Mouse (Mus musculus) forebrain, embryonic 16.5 days (tissue): ENCODE measurements around the gene Fkbpl. TPM values are rescaled to one million over a fixed set of nuclear protein-coding genes. Genes with fewer than 3 reads are reported as not detected.

Experiments used
- ATAC-seq: fragments of 200-750 bp; cut with Nextera tagmentation; 2 replicates; pipeline ENCODE4 v1.8.0; 2017; ENCODE audit warnings: mild to moderate bottlenecking, moderate library complexity
- H3K27ac ChIP-seq: fragments of 300-500 bp; sonication (generic); 2 replicates; pipeline ENCODE4 v1.5.1; 2014; ENCODE audit warnings: low read length, control low read depth
- H3K27me3 ChIP-seq: fragments of 300-500 bp; sonication (generic); replicated peaks from 2 replicates; pipeline ENCODE4 v1.6.1; 2014; ENCODE audit warnings: low read length; ENCODE audit not compliant: control insufficient read depth, insufficient read depth
- H3K36me3 ChIP-seq: fragments of 300-500 bp; sonication (generic); 2 replicates; pipeline ENCODE4 v1.6.1; 2014; ENCODE audit not compliant: control insufficient read depth, insufficient read depth
- H3K4me1 ChIP-seq: fragments of 300-500 bp; sonication (generic); replicated peaks from 2 replicates; pipeline ENCODE4 v1.6.1; 2014; ENCODE audit warnings: low read length; ENCODE audit not compliant: control insufficient read depth, insufficient read depth
- H3K4me2 ChIP-seq: fragments of 300-500 bp; sonication (generic); 2 replicates; pipeline ENCODE4 v1.6.1; 2014; ENCODE audit warnings: mild to moderate bottlenecking, low read length, control low read depth
- H3K4me3 ChIP-seq: fragments of 300-500 bp; sonication (generic); replicated peaks from 2 replicates; pipeline ENCODE4 v1.5.1; 2014; ENCODE audit warnings: mild to moderate bottlenecking, low read length, control low read depth
- H3K9ac ChIP-seq: fragments of 300-500 bp; sonication (generic); replicated peaks from 2 replicates; pipeline ENCODE4 v1.6.1; 2014; ENCODE audit warnings: low read depth, low read length, control low read depth
- H3K9me3 ChIP-seq: fragments of 300-500 bp; sonication (generic); 2 replicates; pipeline ENCODE4 v1.6.1; 2016; ENCODE audit warnings: low read length; ENCODE audit not compliant: control insufficient read depth
- WGBS: fragments of 180-500 bp; shearing (Covaris S2); extraction: QIAGEN DNeasy Blood & Tissue Kit; methylation state at CpG from one replicate; pipeline ENCODE4 v1.1.7; 2014; 5-methylcytosine and 5-hydroxymethylcytosine counted together
- polyA plus RNA-seq: library from polyadenylated mRNA; unstranded; fragments of >200 nt; fragmentation: Nextera tagmentation; extraction: Ambion mirVana; gene quantifications from 2 replicates; pipeline ENCODE4 v1.2.1, GENCODE M21; 2015

Fkbpl gene
- polyA plus RNA-seq, 1 experiment from 2014 or later: 16.7 TPM

GRCm38 (mm10) chr17:34630761-34631301 is 13.7 kb upstream of the Fkbpl start:
- peak overlapping the region; percentile 54 for H3K9ac ChIP-seq
- no peak overlapping the region for H3K27ac ChIP-seq
- 3% methylated on average over 48 of the region's 48 CpGs for WGBS
- peak overlapping the region; percentile 45 for H3K4me3 ChIP-seq
- H3K4me1 ChIP-seq: peaks cover 57% of the 10 kb centered on the region
- H3K36me3 ChIP-seq: no peaks in the 10 kb centered on the region
- H3K4me2 ChIP-seq: peak overlapping the region; percentile 89
- H3K9me3 ChIP-seq: no peaks in the 10 kb centered on the region
- H3K27me3 ChIP-seq: peaks cover 18% of the 10 kb centered on the region
- ATAC-seq: no peak

- 7% methylated on average over 12 of the region's 12 CpGs for WGBS
- Histone ChIP-seq H3K4me2 (peak overlapping the region; percentile 89), H3K9me3 (no peaks in the 10 kb centered on the region), H3K4me3 (peak overlapping the region; percentile 45), H3K27ac (no peak overlapping the region), H3K9ac (peak overlapping the region; percentile 51), H3K36me3 (no peaks in the 10 kb centered on the region), H3K27me3 (peaks cover 18% of the 10 kb centered on the region), H3K4me1 (peaks cover 49% of the 10 kb centered on the region)
- ATAC-seq: no peak
These were observed 12.9 kb upstream of the Fkbpl start for GRCm38 (mm10) chr17:34631647-34632046.

- Histone ChIP-seq H3K9me3 (no peaks in the 10 kb centered on the region), H3K4me1 (peaks cover 48% of the 10 kb centered on the region), H3K27me3 (peaks cover 18% of the 10 kb centered on the region), H3K36me3 (no peaks in the 10 kb centered on the region), H3K9ac (peak overlapping the region; percentile 51), H3K27ac (no peak overlapping the region), H3K4me2 (peak overlapping the region; percentile 89), H3K4me3 (peak overlapping the region; percentile 45)
- peak; percentile 26 for ATAC-seq
- WGBS: 1% methylated on average over 26 of the region's 26 CpGs
These were observed 12.3 kb upstream of the Fkbpl start for GRCm38 (mm10) chr17:34632261-34632691.

- Histone ChIP-seq H3K27me3 (peaks cover 11% of the 10 kb centered on the region), H3K4me3 (no peak overlapping the region), H3K9me3 (no peaks in the 10 kb centered on the region), H3K4me1 (peaks cover 22% of the 10 kb centered on the region), H3K36me3 (no peaks in the 10 kb centered on the region), H3K4me2 (no peak overlapping the region), H3K27ac (no peak overlapping the region), H3K9ac (no peak overlapping the region)
- WGBS: 70% methylated on average over 2 of the region's 2 CpGs
- ATAC-seq: no peak
These were observed 8.9 kb upstream of the Fkbpl start for GRCm38 (mm10) chr17:34635671-34636070.

GRCm38 (mm10) chr17:34637459-34637858 is 7.1 kb upstream of the Fkbpl start:
- ATAC-seq: no peak
- Histone ChIP-seq H3K9me3 (no peaks in the 10 kb centered on the region), H3K27me3 (0 out of 2 replicates have a peak, but pooled peaks cover 2% of the 10 kb centered on the region), H3K27ac (no peak overlapping the region), H3K36me3 (no peaks in the 10 kb centered on the region), H3K4me1 (peaks cover 14% of the 10 kb centered on the region), H3K4me3 (no peak overlapping the region), H3K4me2 (no peak overlapping the region), H3K9ac (no peak overlapping the region)
- 62% methylated on average over 3 of the region's 3 CpGs for WGBS

- Histone ChIP-seq H3K4me1 (peaks cover 12% of the 10 kb centered on the region), H3K27ac (no peak overlapping the region), H3K4me3 (no peak overlapping the region), H3K9ac (no peak overlapping the region), H3K36me3 (no peaks in the 10 kb centered on the region), H3K4me2 (no peak overlapping the region), H3K27me3 (0 out of 2 replicates have a peak, but pooled peaks cover 2% of the 10 kb centered on the region), H3K9me3 (no peaks in the 10 kb centered on the region)
- 77% methylated on average over 7 of the region's 7 CpGs for WGBS
- ATAC-seq: no peak
These were observed 4.9 kb upstream of the Fkbpl start for GRCm38 (mm10) chr17:34639461-34640255.

- Histone ChIP-seq H3K27me3 (no peaks in the 10 kb centered on the region), H3K36me3 (no peaks in the 10 kb centered on the region), H3K4me1 (peaks cover 21% of the 10 kb centered on the region), H3K9me3 (no peaks in the 10 kb centered on the region), H3K4me2 (peak overlapping the region; percentile 4; the same call in 1 of the 2 replicates), H3K27ac (peak overlapping the region; percentile 80), H3K4me3 (no peak overlapping the region), H3K9ac (0 out of 2 replicates have a peak overlapping the region, but pooled peaks have one; percentile 8)
- ATAC-seq: peak; percentile 54
- 11% methylated on average over 11 of the region's 11 CpGs for WGBS
These were observed 3.6 kb upstream of the Fkbpl start for GRCm38 (mm10) chr17:34640778-34641601.

GRCm38 (mm10) chr17:34641945-34642344 is 2.6 kb upstream of the Fkbpl start:
- no peak overlapping the region for H3K27ac ChIP-seq
- 85% methylated on average over 3 of the region's 3 CpGs for WGBS

GRCm38 (mm10) chr17:34643379-34643778 is 1.2 kb upstream of the Fkbpl start:
- 95% methylated on average over 4 of the region's 4 CpGs for WGBS
- H3K36me3 ChIP-seq: no peaks in the 10 kb centered on the region
- H3K4me3 ChIP-seq: no peak overlapping the region
- no peak overlapping the region for H3K4me2 ChIP-seq
- H3K9ac ChIP-seq: no peak overlapping the region
- ATAC-seq: no peak
- peaks cover 36% of the 10 kb centered on the region for H3K4me1 ChIP-seq
- no peaks in the 10 kb centered on the region for H3K9me3 ChIP-seq
- H3K27me3 ChIP-seq: no peaks in the 10 kb centered on the region
- H3K27ac ChIP-seq: no peak overlapping the region

More at GRCm38 (mm10) chr17:34641945-34642344, 2.6 kb upstream of the Fkbpl start:
- H3K9me3 ChIP-seq: no peaks in the 10 kb centered on the region
- peaks cover 27% of the 10 kb centered on the region for H3K4me1 ChIP-seq
- H3K4me2 ChIP-seq: no peak overlapping the region
- no peaks in the 10 kb centered on the region for H3K27me3 ChIP-seq
- no peaks in the 10 kb centered on the region for H3K36me3 ChIP-seq
- no peak for ATAC-seq
- no peak overlapping the region for H3K4me3 ChIP-seq
- H3K9ac ChIP-seq: no peak overlapping the region
